Mouse (Mus musculus) retina, adult 2 months (tissue): Measurements from ENCODE around the gene Tc2n.
"Not testable (repeated sequence)": the region's sequence is repeated elsewhere in the genome, so short reads cannot be mapped to it uniquely, and the experiment has no call there.

ENCODE experiments used
- DNase-seq: peaks from one replicate; pipeline ENCODE4 v3.0.0-alpha.2; 2012; ENCODE audit warnings: low read depth, low spot score

Gene Tc2n

DNA sequence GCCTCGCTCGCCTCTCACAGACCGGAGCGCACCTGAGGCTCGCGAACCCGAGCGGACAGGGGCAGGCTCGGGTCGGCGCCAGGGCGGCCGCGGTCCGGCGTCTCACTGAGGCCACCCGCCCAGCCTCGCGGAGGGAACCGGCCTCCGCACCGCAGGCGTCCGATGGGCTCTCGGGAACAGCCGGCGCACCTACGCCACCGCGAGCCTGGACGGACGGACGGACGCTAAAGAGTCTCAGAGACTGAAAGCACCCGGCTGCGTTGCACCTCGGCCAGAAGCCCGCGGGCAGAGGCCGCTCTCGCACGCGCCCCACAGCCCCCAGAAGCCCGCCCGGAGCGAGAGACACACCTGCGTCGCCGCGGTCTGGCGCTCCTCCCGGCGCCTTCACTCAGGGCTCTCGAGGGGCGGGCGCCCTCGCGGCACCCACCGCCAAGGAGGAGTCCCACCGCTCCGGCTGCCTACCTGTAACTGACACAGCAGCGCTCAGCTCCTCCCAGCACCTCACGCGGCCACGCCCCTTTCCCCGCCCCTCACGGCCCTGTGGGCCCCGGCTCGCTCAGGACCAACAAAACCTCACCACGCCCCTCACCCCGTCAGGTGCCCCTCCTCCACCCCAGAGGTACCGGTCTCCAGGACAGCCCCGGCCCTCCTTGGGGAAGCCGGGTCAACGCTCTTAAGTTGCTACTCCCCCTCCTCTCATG lies at the start of gene Tc2n:
Gene Tc2n (minus strand): TSS at position 470 of the 701 bp plus-strand sequence.
- DNase-seq = no peak

DNA sequence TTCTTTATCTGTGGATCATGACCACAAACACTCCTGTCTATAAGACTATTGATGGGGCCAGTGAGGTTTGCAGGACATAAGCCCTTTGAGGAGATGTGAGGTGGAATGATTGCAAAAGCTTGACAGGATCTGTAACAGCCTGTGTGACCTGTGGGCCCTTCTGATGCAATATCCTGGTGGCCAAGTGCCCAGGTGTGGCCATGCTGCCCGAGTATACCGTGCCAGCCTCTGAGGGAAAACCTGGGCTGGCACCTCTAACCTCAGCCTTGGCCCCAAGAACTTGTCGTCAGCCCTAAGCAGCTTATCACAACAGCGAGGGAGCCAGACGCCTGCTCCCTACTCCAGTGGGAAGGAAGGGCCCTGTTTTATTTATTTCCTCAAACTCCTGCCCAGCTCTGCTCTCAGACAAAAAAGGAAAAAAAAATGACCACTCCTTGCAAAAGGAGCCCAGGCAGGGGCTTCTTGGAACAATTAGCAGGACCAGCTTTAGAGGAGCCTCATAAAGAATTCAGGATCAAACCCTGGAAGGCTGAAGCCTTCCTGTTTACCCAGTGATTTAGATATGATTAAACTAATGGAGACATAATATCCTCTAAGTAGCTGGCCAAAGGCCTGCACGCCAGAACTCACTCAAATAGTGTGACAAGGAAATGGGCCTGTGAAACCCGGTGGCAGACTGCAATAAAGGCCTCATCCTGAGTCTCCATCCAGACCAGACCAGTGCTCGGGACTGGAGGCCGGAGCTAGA lies 49.2 kb upstream of the Tc2n start:
- DNase-seq = no peak

- DNase-seq = no peak
Measured at GRCm38 (mm10) chr12:101766228-101766852, 48.0 kb upstream of the Tc2n start.

GRCm38 (mm10) chr12:101764870-101765269 lies 46.5 kb upstream of the Tc2n start:
- no peak for DNase-seq

- DNase-seq = no peak
Measured at GRCm38 (mm10) chr12:101763065-101763464, 44.7 kb upstream of the Tc2n start.

- DNase-seq = no peak
Measured at GRCm38 (mm10) chr12:101762054-101762453, 43.7 kb upstream of the Tc2n start.

- no peak for DNase-seq
Measured at GRCm38 (mm10) chr12:101759440-101760045, 41.2 kb upstream of the Tc2n start.

GRCm38 (mm10) chr12:101758698-101759097 lies 40.4 kb upstream of the Tc2n start:
- DNase-seq = no peak

DNA sequence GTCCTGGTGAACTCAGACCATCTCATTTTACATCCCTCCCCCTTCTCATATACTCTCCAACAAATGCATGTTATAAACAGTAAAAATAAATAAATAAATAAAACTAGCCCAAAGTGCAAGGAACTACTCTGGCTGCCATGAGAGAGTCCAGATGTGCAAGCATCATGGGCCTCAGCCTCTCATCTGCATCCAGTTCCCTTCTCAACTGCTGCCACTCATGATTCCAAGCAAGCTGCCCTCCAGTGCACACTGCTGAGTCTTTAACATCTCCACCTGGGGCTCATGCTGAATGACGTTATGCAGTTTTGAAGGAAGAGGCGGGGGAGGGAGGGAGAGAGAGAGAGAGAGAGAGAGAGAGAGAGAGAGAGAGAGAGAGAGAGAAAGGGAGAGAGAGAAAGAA lies 24.1 kb upstream of the Tc2n start:
- no peak for DNase-seq

- DNase-seq = no peak
Measured at GRCm38 (mm10) chr12:101740486-101740885, 22.2 kb upstream of the Tc2n start.

DNA sequence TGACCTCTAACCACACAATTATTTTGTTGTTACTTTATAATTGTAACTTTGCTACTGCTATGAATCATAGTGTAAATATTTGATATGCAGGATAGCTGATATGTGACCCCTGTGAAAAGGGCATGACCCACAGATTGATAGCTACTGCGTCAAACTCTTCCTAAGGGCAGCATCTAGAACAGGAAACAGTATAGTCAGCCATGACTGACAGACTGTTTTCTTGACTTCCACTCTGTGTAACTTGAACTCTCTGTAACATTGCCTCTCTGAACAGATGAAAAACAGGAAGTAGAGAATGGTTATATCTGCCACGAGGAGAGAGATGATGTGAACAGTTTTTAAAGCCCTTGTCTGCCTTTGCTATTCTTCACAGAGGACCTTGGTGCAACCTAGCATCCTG lies 21.7 kb upstream of the Tc2n start:
- DNase-seq = no peak

DNA sequence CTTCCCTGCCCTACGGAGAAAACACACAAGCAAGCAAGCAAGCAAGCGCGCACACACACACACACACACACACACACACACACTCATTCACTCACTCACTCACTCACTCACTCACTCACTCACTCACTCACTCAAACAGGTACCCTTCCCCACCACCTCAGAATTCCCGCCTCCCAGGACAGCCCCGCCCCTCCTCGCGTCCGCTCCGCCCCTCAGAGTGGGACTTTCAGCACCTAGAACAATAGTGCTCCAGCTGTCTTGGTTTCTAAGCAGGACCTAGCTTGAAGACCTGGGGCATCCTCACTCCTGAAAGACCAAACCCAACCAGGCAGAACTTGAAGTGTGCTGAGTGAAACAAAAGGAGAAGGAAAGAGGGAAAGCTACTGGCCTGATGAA lies 430 bp upstream of the Tc2n start:
- no peak for DNase-seq

DNA sequence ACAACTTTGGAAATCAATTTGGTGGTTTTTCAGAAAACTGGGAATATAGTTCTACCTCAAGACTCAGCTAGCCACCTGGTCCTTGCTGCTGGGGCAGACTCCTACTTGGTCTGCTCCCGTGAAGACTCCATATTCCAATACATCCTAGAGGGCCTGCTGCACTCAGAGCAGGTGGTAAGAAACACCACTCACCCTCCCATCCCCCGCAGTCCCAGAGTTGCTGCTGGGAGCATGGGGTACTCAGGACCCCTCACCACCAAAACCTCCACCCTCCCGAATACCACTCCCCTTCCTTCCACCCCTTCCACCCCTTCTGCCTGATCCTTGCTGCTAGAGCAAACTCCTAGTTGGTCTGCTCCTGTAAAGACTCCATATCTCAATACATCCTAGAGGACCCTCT lies 19.1 kb downstream of the Tc2n start:
- no peak for DNase-seq

- no peak for DNase-seq
Measured at GRCm38 (mm10) chr12:101696521-101696920, 21.8 kb downstream of the Tc2n start.

- DNase-seq = no peak
Measured at GRCm38 (mm10) chr12:101680538-101680937, 37.8 kb downstream of the Tc2n start.

DNA sequence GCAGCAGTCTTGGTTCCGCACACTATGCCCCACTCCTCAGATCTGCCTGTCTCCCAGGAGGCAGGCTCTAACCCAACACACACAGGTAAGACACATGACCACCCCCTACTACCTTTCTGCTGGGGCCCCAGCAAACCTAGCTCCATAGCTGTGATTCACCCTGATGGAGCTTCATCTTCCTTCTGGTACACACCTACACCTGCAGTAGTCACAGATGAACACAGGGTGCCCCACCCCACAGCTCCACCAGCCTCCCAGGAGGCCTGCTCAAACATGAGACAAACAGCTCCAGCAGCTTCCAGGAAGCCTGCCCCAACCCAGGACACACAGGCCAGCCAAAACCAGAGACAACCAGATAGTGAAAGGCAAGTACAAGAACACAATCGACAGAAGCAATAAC lies 50.8 kb downstream of the Tc2n start:
- DNase-seq = no peak

DNA sequence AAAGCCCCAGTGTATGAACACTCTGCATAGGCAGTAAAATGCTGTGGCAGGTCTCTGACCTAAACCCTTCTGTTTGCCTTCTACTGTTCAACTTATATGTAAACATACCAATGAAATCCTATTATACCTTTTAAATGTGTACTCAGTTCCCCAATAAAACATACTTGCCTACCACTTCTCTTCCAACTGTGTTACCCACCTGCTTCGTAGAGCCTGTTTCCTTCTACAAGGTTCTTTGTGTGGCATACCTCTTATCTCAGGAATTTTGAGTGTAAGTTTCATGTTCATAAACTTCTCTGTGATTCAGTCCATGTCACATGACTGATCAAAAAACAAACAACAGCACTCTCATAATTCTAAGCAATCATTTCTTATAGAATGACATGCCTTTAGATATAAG lies 85.2 kb downstream of the Tc2n start:
- DNase-seq = no peak

DNA sequence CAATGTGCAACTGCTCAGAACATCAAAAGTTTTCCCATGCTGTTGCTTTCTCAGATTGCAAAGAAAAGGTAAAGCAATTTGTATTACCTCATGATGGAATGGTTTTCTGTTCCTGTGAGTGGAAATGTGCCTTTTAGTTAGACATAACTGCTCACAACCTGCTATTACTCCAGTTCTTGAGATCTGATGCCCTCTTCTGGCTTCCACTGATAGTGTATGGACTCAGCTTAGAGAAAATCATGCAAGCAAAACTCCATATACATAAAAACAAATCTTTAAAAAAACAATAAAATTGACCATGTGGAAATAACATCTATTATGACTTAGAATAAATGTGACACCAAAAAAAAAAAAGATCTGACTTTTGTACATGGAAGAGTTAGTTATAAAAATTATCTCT lies 111.7 kb downstream of the Tc2n start:
- not testable (repeated sequence) for DNase-seq
